Mouse (Mus musculus) midbrain, embryonic 12.5 days (tissue): Measurements from ENCODE around the gene Srgap1. TPM values are rescaled to one million over a fixed set of nuclear protein-coding genes. Genes with fewer than 3 reads are reported as not detected.
"Not testable (repeated sequence)": the region's sequence is repeated elsewhere in the genome, so short reads cannot be mapped to it uniquely, and the experiment has no call there.

Experiments used
- ATAC-seq: fragments of 200-750 bp; cut with Nextera tagmentation; 2 replicates; pipeline ENCODE4 v1.8.0; 2017; ENCODE audit warnings: low read depth, moderate TSS enrichment, moderate library complexity; ENCODE audit not compliant: low FRiP score
- H3K27ac ChIP-seq: fragments of 300-500 bp; sonication (generic); replicated peaks from 2 replicates; pipeline ENCODE4 v1.5.1; 2016; ENCODE audit warnings: mild to moderate bottlenecking
- H3K27me3 ChIP-seq: fragments of 300-500 bp; sonication (generic); 2 replicates; pipeline ENCODE4 v1.6.1; 2016; ENCODE audit warnings: mild to moderate bottlenecking
- H3K36me3 ChIP-seq: fragments of 300-500 bp; sonication (generic); 2 replicates; pipeline ENCODE4 v1.6.1; 2016
- H3K4me1 ChIP-seq: fragments of 300-500 bp; sonication (generic); 2 replicates; pipeline ENCODE4 v1.6.1; 2016
- H3K4me2 ChIP-seq: fragments of 300-500 bp; sonication (generic); replicated peaks from 2 replicates; pipeline ENCODE4 v1.6.1; 2016; ENCODE audit warnings: mild to moderate bottlenecking, moderate library complexity
- H3K4me3 ChIP-seq: fragments of 300-500 bp; sonication (generic); 2 replicates; pipeline ENCODE4 v1.5.1; 2016; ENCODE audit warnings: mild to moderate bottlenecking
- H3K9ac ChIP-seq: fragments of 300-500 bp; sonication (generic); replicated peaks from 2 replicates; pipeline ENCODE4 v1.6.1; 2016; ENCODE audit warnings: mild to moderate bottlenecking, moderate library complexity
- H3K9me3 ChIP-seq: fragments of 300-500 bp; sonication (generic); 2 replicates; pipeline ENCODE4 v1.6.1; 2016; ENCODE audit warnings: mild to moderate bottlenecking
- WGBS: fragments of 180-500 bp; shearing (Covaris S2); methylation state at CpG from one replicate; pipeline ENCODE4 v1.1.7; 2016; 5-methylcytosine and 5-hydroxymethylcytosine counted together
- polyA plus RNA-seq: library from polyadenylated mRNA; unstranded; fragments of >200 nt; fragmentation: Nextera tagmentation; extraction: Ambion mirVana; gene quantifications from 2 replicates; pipeline ENCODE4 v1.2.1, GENCODE M21; 2016

Gene Srgap1
- polyA plus RNA-seq, 1 experiment from 2014 or later: 30.1 TPM

DNA sequence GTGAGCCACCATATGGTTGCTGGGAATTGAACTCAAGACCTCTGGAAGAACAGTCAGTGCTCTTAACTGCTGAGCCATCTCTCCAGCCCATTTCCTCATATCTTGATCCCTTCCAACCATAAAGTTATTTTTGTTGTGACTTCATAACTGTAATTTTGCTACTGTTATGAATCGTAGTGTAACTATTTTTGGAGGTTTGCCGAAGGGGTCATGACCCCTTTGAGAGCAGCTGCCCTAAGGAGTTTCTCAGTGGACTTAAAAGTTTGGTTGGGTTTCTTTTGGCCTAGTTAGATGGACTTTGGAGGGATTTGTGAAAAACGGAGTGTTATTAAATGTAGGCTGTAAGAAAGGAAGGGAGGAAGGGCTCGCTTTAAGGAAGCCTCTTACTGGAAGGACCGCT is 277.4 kb downstream of the Srgap1 start:
- Histone ChIP-seq H3K4me3 (no peak overlapping the region), H3K27me3 (peaks cover 12% of the 10 kb centered on the region; the same call in 1 of the 2 replicates), H3K4me2 (no peak overlapping the region), H3K9ac (no peak overlapping the region), H3K36me3 (no peaks in the 10 kb centered on the region), H3K4me1 (peaks cover 14% of the 10 kb centered on the region), H3K27ac (no peak overlapping the region), H3K9me3 (no peaks in the 10 kb centered on the region)
- WGBS: 95% methylated on average over 5 of the region's 5 CpGs
- ATAC-seq: no peak

DNA sequence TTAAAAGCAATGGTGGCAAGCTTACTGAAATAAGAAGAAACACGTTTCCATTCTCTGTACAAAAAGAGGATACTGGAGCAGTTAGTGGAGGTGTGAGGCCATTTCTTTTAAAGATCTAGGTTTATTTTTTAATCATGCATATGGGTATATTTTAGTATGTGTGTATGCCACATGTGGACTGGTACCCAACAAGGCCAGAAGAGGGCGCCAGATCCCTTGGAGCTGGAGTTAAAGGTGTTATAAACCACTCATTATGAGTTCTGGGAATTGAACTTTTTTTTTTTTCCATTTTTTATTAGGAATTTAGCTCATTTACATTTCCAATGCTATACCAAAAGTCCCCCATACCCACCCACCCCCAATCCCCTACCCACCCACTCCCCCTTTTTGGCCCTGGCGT is 279.8 kb downstream of the Srgap1 start:
- H3K4me3 ChIP-seq, H3K36me3 ChIP-seq, H3K4me2 ChIP-seq, H3K9ac ChIP-seq, H3K27ac ChIP-seq, H3K9me3 ChIP-seq, ATAC-seq: not testable (repeated sequence)
- WGBS: 81% methylated on average over 3 of the region's 3 CpGs
- Histone ChIP-seq H3K4me1 (peaks cover 14% of the 10 kb centered on the region), H3K27me3 (peaks cover 22% of the 10 kb centered on the region)

DNA sequence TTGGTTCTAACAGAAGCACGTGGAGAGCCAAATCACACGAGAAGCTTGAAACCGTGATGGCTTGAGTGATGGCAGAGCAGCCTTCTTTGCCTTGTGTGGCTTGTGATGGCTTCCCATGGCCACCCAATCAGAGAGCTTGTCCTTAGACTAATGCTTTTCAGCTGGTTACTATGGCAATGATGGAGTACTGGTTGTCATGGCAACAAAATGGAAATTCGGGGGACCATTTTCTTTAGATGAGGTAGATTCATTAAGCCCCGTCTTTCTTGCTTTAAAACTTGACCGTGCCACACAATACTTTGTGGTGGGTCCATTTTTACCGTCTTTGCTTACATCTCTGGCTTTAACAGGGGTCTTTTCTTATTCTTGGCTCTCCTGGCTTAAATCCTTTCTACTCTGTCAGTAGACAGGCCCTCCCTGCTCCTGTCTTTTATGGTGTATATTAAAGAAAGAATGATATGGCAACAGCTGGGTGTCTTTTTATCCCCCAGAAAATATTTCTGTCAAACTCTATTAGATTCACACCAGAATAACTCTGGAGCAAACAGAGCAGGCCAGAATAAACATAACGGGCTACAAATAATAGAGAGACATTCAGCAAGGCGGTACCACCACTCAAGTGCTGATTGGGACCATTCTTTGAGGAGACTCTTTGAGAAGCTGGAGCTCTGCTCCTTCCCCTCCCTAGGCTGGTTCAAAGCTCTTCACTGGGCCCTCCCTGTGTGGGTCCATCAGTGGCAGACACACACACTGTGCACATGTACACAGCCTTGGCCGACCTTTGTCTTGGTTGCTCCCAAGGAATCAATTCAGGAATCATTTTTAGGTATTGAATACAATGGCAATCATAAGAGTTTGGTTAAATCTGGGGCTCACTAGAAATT is 281.7 kb downstream of the Srgap1 start:
- Histone ChIP-seq H3K4me2 (no peak overlapping the region), H3K4me1 (peaks cover 7% of the 10 kb centered on the region), H3K27ac (peak overlapping the region; percentile 60), H3K27me3 (peaks cover 22% of the 10 kb centered on the region), H3K36me3 (no peaks in the 10 kb centered on the region), H3K9me3 (no peaks in the 10 kb centered on the region), H3K9ac (no peak overlapping the region), H3K4me3 (no peak overlapping the region)
- peak; percentile 93 for ATAC-seq
- 38% methylated on average over 10 of the region's 10 CpGs for WGBS

DNA sequence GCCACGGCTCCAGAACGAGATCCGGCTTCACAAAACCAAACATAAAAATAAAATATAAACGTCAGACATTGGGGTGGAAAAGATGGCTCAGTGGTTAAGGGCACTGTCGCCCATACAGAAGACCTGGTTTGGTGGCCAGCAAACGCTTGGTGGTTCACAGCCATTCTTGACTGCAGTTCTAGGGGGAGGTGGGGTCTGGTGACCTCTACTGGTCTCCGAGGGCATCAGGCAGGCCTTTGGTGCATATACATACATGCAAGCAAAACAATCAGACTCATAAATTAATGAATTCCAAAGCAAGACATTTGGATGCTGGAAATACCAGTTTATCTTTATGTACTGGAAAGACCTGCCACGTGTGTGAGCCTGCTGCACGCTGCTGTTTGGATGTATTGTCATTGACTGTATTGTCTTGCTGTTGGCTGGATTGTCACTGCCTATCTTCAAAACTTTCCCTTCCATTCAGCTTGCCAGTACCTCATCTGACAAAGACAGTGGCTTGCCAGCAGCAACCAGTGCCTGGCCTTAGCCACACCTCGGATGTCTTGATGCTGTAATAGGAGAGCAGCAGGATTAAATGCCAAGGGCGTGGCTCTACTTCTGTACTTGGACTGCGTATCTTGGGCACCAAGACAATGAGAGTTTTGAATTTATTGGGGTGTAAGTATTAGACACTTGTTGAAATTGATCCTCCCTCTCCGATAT is 282.5 kb downstream of the Srgap1 start:
- H3K36me3 ChIP-seq: no peaks in the 10 kb centered on the region
- peaks cover 7% of the 10 kb centered on the region for H3K4me1 ChIP-seq
- peak overlapping the region; percentile 47; the same call in 1 of the 2 replicates for H3K27ac ChIP-seq
- peaks cover 19% of the 10 kb centered on the region for H3K27me3 ChIP-seq
- ATAC-seq: peak; percentile 57
- H3K4me2 ChIP-seq: no peak overlapping the region
- no peak overlapping the region for H3K9ac ChIP-seq
- no peaks in the 10 kb centered on the region for H3K9me3 ChIP-seq
- WGBS: 84% methylated on average over 13 of the region's 13 CpGs
- H3K4me3 ChIP-seq: no peak overlapping the region

DNA sequence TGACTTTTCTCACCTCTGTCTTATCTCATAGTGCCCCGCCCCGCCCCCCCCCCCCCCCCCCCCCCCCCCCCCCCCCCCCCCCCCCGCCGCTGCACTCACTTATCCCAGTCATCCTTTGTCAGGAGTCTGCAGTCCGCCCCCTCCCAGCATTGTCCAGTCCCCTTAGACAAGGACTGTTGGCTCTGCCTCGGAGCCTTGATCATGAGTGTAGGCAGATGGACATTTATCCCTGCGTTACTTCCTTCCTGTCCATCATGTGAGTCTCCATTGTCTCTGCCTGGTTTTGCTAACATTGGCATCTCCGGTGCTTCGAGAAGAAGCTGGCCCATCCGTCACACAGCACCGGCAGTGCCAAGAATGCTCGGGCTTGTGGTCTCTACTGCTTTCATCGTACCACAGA is 283.9 kb downstream of the Srgap1 start:
- no peak overlapping the region for H3K4me3 ChIP-seq
- H3K27ac ChIP-seq: no peak overlapping the region
- WGBS: 94% methylated on average over 8 of the region's 13 CpGs
- no peaks in the 10 kb centered on the region for H3K36me3 ChIP-seq
- ATAC-seq: no peak
- H3K4me1 ChIP-seq: peaks cover 7% of the 10 kb centered on the region
- H3K9me3 ChIP-seq: no peaks in the 10 kb centered on the region
- H3K27me3 ChIP-seq: peaks cover 19% of the 10 kb centered on the region
- H3K4me2 ChIP-seq: no peak overlapping the region
- no peak overlapping the region for H3K9ac ChIP-seq

DNA sequence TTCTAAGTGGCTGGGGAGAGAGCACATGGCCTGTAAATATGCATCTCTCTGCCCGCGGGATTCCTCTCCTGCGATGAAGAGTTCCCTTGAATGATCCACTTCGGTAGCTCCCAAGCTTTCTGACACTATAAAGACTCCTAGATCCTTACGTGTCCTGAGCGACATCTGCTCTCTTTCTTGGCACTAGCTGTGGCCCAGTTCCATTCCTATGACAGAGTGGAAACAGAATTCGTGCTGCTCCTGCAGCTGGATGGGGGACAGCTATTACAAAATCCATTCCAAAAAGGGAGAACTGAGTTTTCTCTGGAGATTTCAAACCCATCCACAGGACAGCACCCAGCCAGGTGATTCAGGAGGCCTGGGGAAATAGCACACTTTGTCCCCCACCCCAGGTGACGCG is 285.0 kb downstream of the Srgap1 start:
- no peak overlapping the region for H3K27ac ChIP-seq
- no peaks in the 10 kb centered on the region for H3K9me3 ChIP-seq
- no peak overlapping the region for H3K4me2 ChIP-seq
- 91% methylated on average over 9 of the region's 9 CpGs for WGBS
- no peaks in the 10 kb centered on the region for H3K36me3 ChIP-seq
- no peak overlapping the region for H3K4me3 ChIP-seq
- peaks cover 7% of the 10 kb centered on the region for H3K4me1 ChIP-seq
- no peak for ATAC-seq
- H3K9ac ChIP-seq: no peak overlapping the region
- peaks cover 19% of the 10 kb centered on the region for H3K27me3 ChIP-seq

DNA sequence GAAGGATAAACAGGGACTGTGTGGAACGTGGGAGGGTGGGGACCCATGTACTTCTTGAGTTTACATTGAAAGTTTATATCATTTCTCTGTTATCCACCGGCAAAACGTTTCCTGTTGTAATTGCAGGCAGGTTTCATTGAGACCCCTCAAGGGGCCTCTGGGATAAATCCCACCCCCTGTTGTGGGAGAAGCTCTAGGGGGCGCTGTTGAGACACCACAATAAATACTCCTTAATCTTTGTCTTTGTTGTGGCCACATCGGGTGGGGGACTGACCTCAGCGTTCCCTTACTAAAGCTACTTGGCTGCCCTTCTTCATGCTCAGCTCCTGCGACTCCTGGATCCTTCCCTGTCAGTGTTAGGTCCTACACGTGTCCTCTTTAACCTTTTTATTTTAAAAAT is 288.0 kb downstream of the Srgap1 start:
- Histone ChIP-seq H3K4me3 (no peak overlapping the region), H3K27me3 (peaks cover 18% of the 10 kb centered on the region), H3K27ac (no peak overlapping the region), H3K36me3 (no peaks in the 10 kb centered on the region), H3K4me1 (no peaks in the 10 kb centered on the region), H3K9ac (no peak overlapping the region), H3K9me3 (no peaks in the 10 kb centered on the region), H3K4me2 (no peak overlapping the region)
- no peak for ATAC-seq
- 50% methylated on average over 8 of the region's 8 CpGs for WGBS

DNA sequence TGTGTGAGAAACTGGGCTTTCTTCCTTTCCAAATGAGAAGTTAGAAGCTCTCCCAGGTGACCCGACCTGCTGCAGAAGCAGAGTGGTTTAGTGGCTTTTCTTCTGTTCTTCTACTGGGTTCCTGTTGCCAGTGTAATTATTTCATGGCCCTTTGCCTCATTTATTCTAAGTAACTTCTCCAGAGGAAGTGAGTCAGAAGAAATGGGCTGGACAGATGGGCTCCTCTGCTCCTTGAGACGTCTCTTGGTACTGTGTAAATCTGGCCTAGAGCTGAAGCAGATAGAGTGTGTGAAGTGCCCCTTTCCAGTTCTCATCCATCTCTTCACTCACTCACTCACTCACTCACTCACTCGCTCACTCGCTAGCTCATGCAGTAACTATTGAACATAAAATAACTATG is 290.4 kb downstream of the Srgap1 start:
- peaks cover 2% of the 10 kb centered on the region for H3K27me3 ChIP-seq
- H3K36me3 ChIP-seq: peaks cover 11% of the 10 kb centered on the region; the same call in 1 of the 2 replicates
- no peak overlapping the region for H3K9ac ChIP-seq
- H3K4me1 ChIP-seq: no peaks in the 10 kb centered on the region
- H3K4me2 ChIP-seq: no peak overlapping the region
- no peak overlapping the region for H3K4me3 ChIP-seq
- H3K27ac ChIP-seq: no peak overlapping the region
- ATAC-seq: no peak
- WGBS: 91% methylated on average over 4 of the region's 4 CpGs
- H3K9me3 ChIP-seq: no peaks in the 10 kb centered on the region

DNA sequence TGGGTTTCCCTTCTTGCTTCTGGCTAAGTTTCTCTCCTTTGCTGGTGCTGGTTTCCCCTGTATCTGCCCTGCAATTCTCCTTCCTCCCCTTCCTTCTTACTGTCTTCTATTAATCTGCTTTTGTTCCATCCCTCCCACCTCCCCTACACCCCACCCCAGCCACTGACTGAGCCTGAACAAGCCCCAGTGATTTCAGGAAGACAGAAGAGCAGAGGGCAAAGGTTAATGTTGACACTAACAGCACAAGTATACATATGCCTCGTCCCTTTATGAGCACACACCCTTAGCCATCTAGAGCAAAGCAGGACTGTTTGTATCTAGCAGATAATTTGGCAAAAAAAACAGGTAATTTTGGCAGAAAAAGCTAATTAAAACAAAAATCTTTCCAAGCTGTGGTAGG is 291.3 kb downstream of the Srgap1 start:
- 52% methylated on average over 1 of the region's 1 CpGs for WGBS
- no peak overlapping the region for H3K27ac ChIP-seq

DNA sequence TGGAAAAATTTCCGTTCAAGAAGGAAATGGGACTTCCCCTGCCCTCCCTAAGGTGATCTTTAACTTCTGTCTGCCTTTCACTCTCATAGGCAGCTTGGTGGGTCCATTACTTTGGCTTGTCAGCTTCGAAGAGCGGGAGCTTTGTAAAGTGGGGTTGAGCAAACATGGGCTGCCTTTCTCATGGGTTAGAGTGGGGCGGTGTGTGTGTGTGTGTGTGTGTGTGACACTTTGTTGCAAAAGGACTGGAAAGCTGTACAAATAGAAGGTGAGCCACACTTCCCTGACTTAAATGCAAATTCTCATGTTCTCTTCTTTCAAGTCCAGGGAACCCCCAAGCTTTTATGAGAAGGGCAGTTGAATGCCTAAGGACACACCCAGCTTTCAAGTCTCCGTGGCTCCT is 292.9 kb downstream of the Srgap1 start:
- no peaks in the 10 kb centered on the region for H3K4me1 ChIP-seq
- WGBS: 88% methylated on average over 5 of the region's 5 CpGs
- no peaks in the 10 kb centered on the region for H3K9me3 ChIP-seq
- H3K27me3 ChIP-seq: no peaks in the 10 kb centered on the region
- no peak overlapping the region for H3K27ac ChIP-seq
- H3K36me3 ChIP-seq: peaks cover 27% of the 10 kb centered on the region
- H3K4me2 ChIP-seq: no peak overlapping the region
- no peak for ATAC-seq
- no peak overlapping the region for H3K9ac ChIP-seq
- H3K4me3 ChIP-seq: no peak overlapping the region

More for the DNA sequence above, 291.3 kb downstream of the Srgap1 start:
- Histone ChIP-seq H3K9me3 (no peaks in the 10 kb centered on the region), H3K4me1 (no peaks in the 10 kb centered on the region), H3K4me2 (no peak overlapping the region), H3K36me3 (peaks cover 18% of the 10 kb centered on the region), H3K4me3 (no peak overlapping the region), H3K9ac (no peak overlapping the region), H3K27me3 (no peaks in the 10 kb centered on the region; the same call in 1 of the 2 replicates)
- ATAC-seq: no peak

DNA sequence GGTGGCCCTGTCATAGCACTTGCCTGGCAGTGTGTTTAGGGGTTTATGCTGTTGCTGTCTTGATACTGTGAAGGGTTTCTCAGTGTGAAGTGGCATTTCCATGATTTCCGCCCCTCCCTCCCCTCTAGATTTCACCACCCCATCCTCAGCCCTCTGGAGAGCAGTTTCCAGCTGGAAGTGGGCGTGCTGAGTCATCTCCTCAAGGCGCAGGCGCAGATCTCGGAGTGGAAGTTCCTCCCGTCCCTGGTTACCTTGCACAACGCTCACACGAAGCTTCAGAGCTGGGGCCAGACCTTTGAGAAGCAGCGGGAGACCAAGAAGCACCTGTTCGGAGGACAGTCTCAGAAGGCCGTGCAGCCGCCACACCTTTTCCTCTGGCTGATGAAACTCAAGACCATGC is 296.9 kb downstream of the Srgap1 start:
- ATAC-seq: no peak
- 96% methylated on average over 12 of the region's 12 CpGs for WGBS
- no peak overlapping the region for H3K4me3 ChIP-seq
- no peak overlapping the region for H3K27ac ChIP-seq
- no peaks in the 10 kb centered on the region for H3K4me1 ChIP-seq
- peaks cover 52% of the 10 kb centered on the region for H3K36me3 ChIP-seq
- no peak overlapping the region for H3K9ac ChIP-seq
- no peaks in the 10 kb centered on the region for H3K9me3 ChIP-seq
- H3K4me2 ChIP-seq: no peak overlapping the region
- H3K27me3 ChIP-seq: no peaks in the 10 kb centered on the region

DNA sequence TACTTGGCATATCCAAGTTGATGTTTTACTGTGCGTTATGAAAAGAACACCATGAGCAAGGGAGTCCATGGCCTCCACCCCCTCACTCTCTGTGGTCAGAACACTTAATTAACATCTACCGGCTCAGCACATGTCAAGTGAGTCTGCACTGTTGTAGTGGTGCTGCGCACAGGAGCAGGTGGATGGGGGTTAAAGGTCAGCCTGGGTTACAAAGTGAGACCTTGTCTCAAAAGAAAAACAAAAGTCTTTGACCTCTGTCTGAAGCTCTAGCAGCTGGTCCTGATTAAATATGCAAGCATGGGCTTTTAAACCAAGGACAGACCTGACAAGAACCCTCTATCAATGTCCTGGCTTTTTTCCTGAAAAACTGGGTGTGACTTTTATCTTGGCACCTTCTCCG is 304.8 kb downstream of the Srgap1 start:
- Histone ChIP-seq H3K9me3 (no peaks in the 10 kb centered on the region), H3K4me1 (peaks cover 9% of the 10 kb centered on the region), H3K9ac (no peak overlapping the region), H3K4me2 (no peak overlapping the region), H3K4me3 (no peak overlapping the region), H3K27ac (no peak overlapping the region), H3K27me3 (no peaks in the 10 kb centered on the region), H3K36me3 (peaks cover 21% of the 10 kb centered on the region)
- WGBS: 45% methylated on average over 4 of the region's 4 CpGs
- ATAC-seq: no peak
